Mouse (Mus musculus) cerebellum, adult 11 months (tissue): ENCODE measurements at regions not wholly inside any gene's neighbourhood (a gene's known extent, or its start where the extent isn't known, plus 50 kb on each side); places are given as distances from the start of the nearest gene placed in this dataset.

Experiments used
- DNase-seq: peaks from one replicate; pipeline ENCODE4 v3.0.0; 2022

- no peak for DNase-seq
Measured at GRCm38 (mm10) chr4:4875257-4875656, 82.1 kb upstream of the Impad1 start.

DNA sequence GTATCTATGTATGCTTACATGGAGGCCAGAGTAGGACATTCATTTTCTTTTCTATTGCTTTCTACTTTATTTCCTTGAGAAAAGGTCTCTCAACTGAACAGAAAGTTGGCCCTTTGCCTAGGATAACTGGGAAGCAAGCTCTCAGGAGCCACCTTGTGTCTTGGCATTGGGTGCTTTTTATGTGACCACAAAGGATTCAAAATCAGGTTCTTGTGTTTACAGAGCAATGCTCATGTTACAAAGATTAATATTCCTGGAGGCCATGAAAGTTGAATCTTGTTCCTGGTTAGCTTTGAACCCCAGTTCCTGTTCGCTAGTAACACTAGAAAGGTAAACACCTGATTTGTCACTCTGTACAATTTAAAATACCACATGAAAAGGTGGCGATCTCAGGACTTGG is 65.2 kb upstream of the Impad1 start:
- DNase-seq = no peak
